Mouse (Mus musculus) ovary, adult 18-20 months (tissue): Measurements from ENCODE around the gene Tbkbp1.
"Not testable (repeated sequence)": the region's sequence is repeated elsewhere in the genome, so short reads cannot be mapped to it uniquely, and the experiment has no call there.

Experiments
- DNase-seq: peaks from one replicate; pipeline ENCODE4 v3.0.0; 2022; ENCODE audit warnings: low spot score, mixed read lengths

The Tbkbp1 gene

DNA sequence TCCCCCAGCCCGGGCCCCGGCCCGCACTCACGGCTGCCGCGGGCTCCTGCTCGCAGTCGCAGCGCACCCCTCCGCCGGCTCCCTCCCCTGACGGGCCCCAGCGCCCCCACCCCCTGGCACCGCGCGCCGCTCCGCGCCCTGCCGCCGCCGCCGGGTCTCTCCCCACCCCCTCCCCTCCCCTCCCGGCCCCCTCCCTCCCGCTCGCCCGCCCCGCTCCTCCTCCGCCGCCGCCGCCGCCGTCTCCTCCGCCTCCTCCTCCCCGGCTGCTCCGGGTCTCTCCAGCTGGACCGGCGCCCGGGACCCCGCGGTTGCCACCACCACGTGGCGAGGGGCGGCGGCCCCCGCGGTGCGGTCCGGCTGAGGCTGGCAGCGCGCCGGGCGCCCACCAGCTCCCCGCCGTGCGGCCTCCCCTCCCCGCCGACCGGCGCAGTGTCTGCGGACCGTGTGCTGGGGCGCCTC lies at the start of gene Tbkbp1:
TSS of gene Tbkbp1 (minus strand) at position 153 of the 459 bp plus-strand sequence.
- DNase-seq: no peak

DNA sequence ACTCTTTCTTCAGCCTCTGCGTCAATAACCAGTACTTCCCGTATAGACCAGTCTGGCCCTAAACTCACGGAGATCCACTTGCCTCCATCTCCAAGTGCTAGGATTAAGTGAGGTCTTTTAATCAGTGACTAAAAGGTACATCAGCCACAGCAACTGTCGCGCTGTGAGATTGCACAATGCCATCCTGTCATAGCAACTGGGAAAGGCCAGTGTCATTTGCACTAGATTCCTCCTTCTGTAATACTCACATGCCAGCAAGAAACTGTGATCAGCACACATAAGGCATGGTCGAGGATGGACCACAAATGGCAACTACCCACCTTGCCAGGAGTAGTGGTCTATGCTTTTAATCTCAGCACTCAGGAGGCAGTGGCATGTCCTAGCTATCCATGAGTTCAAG lies 48.2 kb upstream of the Tbkbp1 start:
- DNase-seq: no peak

- no peak for DNase-seq
Measured at GRCm38 (mm10) chr11:97198601-97199000, 47.3 kb upstream of the Tbkbp1 start.

- no peak for DNase-seq
Measured at GRCm38 (mm10) chr11:97197021-97197420, 45.7 kb upstream of the Tbkbp1 start.

DNA sequence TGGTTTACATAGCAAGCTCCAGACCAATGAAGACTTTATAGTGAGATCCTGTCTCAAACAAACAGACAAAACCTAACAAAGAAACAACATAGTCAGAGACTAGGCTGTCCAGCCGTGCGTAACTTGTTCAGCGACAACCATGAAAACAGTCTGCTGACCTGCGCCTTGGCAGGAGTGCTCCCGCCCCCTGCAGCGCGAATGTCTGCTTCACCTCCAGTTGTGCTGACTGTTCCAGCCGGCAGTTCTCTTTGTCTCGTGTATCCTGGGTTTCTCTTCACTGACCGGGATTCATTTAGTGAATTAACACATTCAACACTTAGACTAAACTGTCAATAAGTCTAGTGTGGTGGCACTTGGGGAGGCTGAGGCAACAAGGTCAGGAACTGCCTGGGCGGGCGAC lies 45.2 kb upstream of the Tbkbp1 start:
- DNase-seq: no peak

DNA sequence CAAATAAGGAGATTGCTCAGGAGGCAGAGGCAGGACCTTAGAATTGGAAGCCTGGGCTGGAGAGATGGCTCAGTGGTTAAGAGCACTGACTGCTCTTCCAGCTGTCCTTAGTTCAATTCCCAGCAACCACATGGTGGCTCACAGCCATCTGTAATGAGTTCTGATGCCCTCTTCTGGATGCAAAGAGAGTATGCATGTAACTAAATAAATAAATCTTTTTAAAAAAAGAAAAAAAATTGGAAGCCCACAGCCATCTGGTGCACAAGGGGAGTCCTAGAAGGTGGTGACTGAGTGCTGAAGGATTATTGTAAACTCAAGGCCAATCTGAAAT lies 41.3 kb upstream of the Tbkbp1 start:
- DNase-seq: no peak

GRCm38 (mm10) chr11:97191915-97192620 lies 40.8 kb upstream of the Tbkbp1 start:
- DNase-seq: no peak

DNA sequence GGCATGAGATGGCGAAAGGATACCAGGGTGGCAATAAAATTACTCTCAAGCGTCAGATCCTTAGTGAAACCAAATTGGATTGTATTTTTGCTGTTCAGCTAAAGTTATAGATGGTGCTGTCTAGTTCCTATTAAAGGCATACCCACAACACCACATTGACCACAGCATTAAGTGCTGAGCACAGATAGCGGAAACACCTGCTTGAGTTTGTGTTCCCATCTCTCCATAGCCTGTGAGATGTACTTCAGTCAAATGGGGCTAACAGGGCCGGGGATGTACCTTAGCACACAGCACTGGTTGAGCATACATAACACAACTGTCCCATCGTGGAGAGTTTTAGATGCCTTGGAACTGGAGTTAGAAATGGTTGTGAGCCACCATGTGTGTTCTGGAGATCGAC lies 39.7 kb upstream of the Tbkbp1 start:
- DNase-seq: no peak

- not testable (repeated sequence) for DNase-seq
Measured at GRCm38 (mm10) chr11:97189645-97190044, 38.4 kb upstream of the Tbkbp1 start.

DNA sequence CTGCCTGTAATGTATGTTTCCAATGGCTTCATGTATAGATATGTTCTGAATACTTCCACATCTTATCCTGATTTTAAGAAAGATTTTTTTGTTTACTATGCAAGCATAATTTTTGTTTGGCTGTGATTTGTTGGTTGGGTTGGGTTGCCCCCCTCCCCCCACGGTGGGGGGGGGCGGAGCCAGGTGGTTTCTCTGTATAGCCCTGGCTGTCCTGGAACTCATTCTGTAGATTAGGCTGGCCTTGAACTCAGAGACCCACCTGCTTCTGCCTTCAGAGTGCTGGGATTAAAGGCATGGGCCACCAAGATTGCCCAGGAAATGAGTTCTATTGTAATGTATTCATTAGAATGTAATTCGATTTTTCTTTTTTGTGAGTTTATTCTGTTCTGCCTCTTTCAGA lies 37.9 kb upstream of the Tbkbp1 start:
- DNase-seq: no peak

DNA sequence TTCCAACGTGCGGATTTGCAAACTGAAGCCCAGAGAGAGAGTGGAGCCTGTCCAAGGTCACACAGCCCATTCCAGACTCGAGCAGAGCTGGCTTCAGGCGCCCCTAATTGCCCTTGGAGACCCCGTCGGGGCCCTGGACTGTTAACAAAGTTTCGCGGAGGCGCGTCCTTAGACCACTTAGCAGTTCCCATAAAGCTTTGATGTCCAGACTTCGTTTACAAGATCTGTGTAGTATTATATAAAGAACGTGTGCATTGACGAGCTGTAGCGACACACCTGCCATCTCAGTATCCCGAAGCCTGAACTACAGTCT lies 37.3 kb upstream of the Tbkbp1 start:
- no peak for DNase-seq

DNA sequence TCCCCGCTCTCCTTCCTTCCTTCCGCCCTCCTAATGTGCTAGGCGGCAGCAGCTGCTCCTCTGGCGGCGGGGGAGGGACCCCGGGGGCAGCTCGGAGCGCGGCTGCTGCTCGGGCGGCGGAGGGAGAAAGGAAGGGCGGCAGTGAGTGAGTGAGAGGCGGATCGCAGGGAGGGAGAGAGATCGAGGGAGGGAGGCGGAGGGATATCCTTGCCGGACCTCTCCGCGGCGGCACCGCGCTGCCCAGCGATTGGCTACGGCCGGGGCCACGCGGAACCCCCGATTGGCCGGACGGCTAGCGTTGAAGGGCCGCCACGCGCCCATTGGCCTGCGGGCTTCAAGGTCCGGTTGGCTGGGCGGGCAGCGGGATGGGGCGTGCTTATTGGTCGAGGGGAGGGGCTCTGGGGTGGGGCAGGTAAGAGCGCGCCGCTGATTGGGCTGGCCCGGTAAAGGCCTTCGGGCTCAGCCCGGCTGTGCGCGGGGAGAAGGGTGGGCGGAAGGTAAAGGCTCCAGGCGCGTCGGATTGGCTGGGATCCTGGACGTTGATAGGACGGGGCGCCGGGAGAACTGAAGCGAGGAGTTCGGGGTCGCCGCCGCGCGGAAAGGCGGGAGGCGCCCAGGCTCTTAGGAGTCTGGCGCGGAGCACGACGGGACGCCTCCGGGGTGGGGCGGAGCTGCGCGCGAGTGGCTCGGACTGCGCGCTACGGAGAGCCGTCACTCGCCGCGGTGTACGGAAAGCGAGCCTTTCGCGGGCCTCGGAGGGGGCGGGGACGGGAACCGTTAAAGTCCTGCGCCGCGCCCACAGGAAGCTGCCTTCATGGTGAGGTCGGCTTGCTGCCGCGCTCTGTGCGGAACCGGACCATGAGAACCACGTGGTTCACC lies 36.7 kb upstream of the Tbkbp1 start, which contains the start of gene Kpnb1:
TSS of gene Kpnb1 (minus strand) at position 118 of the 879 bp plus-strand sequence.
- peak; percentile 99 for DNase-seq

- DNase-seq: peak; percentile 97
Measured at GRCm38 (mm10) chr11:97186947-97187763, 35.9 kb upstream of the Tbkbp1 start.

DNA sequence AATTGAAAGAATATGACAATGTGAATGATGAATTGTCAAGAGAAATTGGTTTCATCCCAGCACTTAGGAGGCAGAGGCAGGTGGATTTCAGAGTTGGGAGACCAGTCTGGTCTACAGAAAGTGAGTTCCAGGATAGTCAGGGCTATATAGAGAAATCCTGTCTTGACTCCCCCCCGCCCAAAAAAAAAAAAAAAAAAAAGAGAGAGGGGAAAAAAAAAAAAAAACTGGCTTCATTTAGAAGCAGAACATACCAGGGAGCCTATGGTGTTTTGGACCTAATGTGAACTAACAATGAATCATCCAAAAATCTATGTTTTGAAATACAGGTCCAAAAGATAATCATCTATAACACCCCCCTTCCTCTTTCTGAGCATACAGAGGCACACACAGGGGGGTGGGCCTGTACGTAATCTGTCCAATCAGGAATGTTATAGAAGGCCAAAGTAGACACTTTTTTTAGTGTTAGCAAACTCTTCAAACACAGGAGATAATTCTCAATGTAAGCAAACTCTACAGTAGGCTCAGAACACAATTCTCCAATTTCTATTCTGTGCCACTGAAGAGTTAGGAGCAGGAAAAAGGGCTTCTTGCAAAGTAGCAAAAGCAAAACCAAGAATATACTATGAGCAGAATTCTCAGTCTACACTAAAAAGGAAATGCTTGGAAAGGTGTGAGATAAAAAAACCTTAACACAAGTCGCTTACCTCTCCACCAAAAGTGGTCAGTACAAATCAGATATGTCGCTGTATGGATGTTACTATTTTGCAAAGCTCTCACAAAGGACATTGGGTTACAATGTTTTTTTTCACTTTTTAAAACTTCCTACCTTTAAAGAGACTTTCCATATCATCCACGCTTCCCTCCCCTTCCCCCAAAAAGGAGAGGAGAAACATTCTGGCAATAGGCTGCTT lies 34.7 kb upstream of the Tbkbp1 start:
- DNase-seq: no peak

- DNase-seq: no peak
Measured at GRCm38 (mm10) chr11:97184875-97185274, 33.6 kb upstream of the Tbkbp1 start.

DNA sequence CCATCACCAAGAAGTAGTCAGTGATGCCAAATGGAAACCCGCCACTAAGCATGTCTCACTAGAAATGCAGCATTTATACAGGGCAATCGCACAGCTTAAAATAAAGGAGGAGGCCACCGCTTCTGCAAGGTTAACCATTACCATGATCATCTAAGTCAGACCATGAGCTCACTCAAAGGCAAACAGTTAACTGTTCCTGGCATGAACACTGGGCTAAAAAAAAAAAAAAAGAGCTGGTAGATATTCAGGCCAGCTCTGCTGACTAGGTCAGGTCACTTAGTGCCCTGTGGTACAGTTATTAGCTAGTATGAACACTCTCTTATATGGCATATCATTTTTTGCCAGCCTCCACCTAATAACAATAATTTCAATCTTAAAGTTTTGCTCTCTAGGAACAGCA lies 31.2 kb upstream of the Tbkbp1 start:
- no peak for DNase-seq

- DNase-seq: no peak
Measured at GRCm38 (mm10) chr11:97181061-97181460, 29.8 kb upstream of the Tbkbp1 start.

- DNase-seq: no peak
Measured at GRCm38 (mm10) chr11:97178198-97178597, 26.9 kb upstream of the Tbkbp1 start.

GRCm38 (mm10) chr11:97176851-97177250 lies 25.6 kb upstream of the Tbkbp1 start:
- no peak for DNase-seq

DNA sequence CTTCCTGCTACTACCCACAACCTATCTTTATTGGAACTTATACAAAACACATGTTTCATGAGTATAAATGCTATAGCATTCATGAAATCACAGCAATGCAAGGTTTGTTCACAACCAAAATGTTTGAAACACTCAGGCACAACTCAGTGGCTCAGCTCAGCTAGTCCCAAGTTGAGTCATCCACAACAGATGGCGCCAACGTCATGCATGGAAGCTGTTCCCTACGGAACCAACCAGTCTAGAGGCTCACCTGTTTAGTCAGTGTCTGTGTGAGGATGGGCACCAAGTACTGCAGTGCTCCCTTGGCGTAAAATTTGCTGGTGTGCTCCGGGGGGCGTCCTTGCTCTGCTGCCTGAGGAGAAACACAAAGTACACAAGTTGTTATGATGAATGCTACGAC lies 24.2 kb upstream of the Tbkbp1 start:
- no peak for DNase-seq

GRCm38 (mm10) chr11:97160341-97160740 lies 9.0 kb upstream of the Tbkbp1 start:
- DNase-seq: no peak

DNA sequence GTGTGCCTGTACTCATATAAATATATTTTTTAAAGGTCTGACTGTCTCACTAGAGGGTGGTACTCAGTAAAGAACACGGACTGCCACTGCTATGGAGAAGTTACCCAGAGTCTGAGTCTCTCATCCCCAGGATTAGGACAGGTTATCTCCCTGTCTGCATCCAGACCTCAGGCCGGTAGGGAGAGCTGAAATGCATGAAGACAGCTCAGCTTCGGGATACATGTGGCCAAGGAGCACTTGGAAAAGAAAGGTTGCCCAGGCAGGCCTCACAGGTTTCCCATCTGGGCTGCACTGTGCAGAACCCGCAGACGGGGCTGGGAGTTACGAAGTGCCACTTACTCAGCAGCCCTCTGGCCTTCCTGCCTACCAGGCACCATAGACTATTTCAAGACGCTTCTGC lies 5.7 kb upstream of the Tbkbp1 start:
- DNase-seq: no peak
